Mouse (Mus musculus) cerebellum, postnatal 36 days (tissue): ENCODE data around the gene Sfmbt1.
"Not testable (repeated sequence)": the region's sequence is repeated elsewhere in the genome, so short reads cannot be mapped to it uniquely, and the experiment has no call there.

Experiments
- DNase-seq, 2 experiments: peaks; one replicate each; pipeline ENCODE4 v3.0.0; 2021 to 2022; ENCODE audit warnings: mixed read lengths in 2 of 2

Sfmbt1 gene

DNA sequence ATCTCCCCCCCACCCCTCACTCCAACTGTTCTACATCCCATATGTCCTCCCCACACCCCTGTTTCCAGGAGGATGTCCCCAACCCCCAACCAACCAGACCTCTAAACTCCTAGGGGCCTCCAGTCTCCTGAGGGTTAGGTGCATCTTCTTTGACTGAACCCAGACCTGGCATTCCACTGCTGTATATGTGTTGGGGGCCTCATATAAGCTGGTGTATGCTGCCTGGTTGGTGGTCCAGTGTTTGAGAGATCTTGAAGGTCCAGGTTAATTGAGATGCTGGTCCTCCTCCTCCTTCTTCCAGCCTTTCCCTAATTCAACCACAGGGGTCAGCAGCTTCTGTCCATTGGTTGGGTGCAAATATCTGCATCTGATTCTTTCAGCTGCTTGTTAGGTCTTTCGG, 4.0 kb downstream of the Sfmbt1 start:
- not testable (repeated sequence) for DNase-seq

DNA sequence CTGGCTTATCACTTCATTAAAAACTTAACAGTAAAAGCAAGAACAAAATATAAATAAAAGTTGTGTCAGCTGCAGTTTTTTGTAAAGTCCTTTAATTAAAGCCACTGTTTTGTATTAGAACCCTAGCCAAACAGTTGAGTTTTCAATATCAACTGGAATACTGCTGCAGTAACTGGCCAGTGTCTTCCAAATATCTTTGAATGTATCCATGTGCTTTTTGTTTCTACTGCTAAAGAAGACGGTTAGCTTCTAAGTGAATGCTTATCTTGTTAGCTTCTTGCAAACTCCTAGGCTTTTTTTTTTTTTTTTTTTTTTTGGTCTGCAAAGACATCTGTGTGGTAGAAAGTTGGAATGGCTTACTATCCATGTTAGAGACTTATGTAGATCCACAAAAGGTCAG, 4.9 kb downstream of the Sfmbt1 start:
- DNase-seq, result no peak

DNA sequence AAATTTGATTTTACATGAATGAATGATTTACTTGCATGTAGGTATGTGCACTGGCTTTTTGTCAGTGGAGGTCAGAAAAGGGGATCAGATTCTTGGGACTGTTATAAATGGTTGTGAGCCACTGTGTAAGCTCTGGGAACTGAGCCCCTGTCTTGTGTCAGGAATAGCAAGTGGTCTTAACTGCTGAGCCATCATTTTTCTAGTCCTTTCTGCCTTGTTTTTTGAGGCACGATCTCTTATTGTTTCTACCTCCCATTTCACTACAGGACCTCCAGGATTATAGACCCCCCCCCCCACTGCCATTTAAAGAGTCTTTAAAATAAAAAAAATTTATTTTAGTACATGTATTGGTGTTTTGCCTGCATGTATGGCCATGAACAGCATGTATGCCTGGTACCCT, 7.2 kb downstream of the Sfmbt1 start:
- no peak for DNase-seq

DNA sequence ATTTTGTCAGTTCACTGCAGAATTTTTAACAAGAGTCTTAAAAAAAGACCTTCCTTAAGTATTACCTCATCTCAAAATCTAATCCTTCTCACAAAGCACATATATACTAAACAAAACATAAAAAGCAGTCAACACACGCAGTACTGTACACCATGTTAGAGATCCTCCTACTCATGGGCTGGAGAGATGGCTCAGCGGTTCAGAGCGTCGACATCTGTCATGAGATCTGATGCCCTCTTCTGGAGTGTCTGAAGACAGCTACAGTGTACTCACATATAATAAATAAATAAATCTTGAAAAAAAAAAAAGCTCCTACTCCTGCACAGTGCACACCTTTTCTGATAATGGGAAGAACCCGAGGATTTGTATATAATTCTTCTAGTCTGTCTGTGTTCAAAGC, 7.8 kb downstream of the Sfmbt1 start:
- DNase-seq, result no peak

DNA sequence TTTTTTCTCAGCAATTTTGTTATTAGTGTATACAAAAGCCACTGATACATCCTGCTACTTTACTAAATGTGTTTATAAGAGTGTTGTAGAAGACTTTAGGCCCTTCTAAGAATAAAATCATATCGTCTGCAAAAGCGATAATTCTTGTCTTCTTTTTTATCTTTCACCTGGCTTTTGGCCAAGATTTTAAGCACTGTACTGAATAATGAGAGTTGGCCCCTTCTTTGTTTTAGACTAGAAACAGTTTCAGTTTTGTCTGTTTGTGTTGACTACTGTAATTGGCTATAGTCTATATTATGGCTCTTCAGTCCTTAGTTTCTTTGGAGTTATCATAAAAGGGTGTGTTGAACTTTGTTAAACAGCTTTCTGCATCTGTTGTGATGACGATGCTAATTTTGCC, 17.2 kb downstream of the Sfmbt1 start:
- DNase-seq, result no peak

DNA sequence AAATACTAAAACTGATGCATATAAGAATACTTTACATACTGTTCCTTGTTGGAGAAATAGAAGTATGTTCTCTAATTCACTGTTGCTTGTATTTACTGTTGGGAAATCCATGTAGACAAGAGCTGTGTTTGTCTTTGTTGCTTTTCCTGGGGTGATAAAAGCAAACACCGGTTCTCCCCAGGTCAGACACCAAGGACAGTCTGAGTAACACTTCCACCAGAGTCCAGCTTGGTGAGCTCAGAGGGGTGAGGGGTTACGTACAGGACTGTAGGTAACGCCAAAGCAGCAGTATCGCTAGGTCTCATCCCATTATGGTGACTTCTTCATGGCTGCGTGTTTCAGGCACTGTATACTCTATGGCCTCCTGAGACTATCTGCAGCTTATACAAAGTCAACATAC, 20.0 kb downstream of the Sfmbt1 start:
- no peak for DNase-seq

DNA sequence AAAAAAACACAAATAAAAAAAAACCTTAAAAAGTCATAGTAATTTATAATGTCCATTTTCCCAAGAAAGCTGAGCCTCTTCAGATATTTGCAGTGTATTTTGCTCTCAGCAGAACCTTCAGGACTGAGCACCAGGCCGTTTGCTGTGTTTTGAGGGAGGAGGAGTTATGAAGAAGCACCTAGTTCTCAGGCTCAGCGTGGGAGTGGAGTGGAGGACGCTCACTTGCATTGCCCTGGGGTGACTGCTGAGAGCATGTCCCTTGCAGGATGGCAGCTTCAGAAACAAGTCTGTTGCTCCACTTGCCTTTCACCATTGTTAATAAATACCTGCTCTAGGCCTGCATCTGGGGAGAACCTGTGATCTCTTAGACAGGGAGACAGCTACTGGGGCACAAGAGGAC, 21.2 kb downstream of the Sfmbt1 start:
- no peak for DNase-seq

DNA sequence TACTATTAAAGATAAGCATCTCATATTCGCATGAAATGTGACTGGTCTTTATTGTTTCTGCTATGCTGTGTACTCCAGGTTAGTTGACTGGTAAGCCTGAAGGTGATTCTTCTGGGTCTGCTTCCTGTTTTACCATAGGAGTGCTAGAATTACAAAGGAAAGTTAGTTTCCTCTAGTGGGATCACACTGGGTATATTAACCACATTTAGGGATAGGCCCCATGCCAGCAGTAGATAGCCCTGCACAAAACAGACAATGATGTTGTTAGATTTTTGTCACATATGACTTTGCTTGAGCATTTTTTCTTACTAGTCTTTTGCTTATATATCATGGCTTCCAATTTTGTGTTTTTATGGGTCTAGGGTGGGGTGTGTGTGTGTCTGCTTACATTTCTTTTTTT, 21.8 kb downstream of the Sfmbt1 start:
- DNase-seq, result no peak

DNA sequence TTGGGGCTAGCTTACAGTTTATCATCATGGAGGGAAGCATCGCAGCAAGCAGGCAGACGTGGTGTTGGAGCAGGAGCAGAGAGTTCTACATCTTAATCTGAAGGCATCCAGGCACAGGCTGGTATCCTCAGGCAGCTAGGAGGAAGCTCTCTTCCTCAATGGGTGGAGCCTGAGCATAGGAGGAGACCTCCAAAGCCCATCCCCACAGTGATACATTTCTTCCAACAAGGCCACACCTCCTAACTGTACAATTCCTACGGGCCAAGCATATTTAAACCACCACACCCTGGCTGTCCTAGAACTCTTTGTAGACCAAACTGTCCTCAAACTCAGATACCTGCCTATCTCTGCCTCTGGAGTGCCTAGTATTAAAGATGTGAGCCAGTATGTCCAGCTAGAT, 29.2 kb downstream of the Sfmbt1 start:
- DNase-seq, result no peak

DNA sequence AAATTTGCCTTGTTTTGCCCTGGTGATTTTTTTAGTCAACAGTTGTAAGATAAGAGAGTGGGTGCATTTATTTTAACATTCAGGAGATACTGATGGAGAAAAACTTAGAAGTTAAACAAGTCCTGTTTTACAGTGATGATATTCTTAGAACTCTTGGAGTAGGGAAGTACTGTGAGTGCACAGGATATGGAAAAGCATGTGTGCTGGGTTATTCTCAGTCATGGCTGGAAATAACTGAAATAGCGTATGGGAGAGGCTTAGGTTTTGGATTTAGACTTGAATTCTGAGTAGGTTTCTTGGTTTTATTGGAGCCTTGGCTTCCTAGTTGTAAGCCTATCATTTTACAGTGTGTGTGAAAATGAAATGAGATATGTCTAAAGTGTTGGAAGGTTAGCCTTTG, 31.5 kb downstream of the Sfmbt1 start:
- no peak for DNase-seq

DNA sequence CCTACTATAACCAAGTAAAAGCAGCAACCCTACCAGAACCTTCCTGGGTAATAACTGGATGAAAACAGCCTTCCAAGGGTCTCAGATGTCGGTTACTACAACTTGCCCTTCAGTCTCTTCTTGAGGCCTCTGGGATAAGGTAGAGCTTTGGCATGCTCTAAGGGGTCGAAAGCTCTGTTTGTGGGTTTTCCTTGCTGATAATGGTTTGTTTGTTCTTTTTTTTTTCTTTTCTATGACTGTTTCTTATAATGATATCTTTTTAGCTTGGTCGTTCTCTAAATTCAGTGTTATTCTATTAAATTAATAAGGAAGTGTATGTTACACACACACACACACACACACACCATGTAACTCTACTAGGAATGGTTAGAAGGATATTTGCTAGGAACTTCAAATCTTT, 42.6 kb downstream of the Sfmbt1 start:
- DNase-seq, result no peak

DNA sequence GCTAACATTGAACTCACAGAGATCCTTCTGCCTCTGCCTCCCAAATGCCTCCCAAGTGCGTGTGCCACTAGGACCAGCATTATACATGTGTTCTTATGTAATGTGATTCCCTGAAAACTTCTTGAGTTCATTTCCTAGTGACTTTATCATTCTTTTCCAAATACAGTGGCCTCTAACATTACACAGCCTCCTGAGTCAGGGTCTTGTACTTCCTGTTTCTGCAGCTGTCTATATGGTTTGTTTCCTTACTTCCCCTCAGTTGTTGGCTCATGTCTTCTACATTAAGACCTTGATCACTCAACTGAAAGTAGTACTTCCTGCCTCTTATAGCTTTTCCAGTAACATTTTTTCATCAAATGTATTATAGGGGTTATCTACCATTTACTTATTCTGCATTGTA, 46.6 kb downstream of the Sfmbt1 start:
- DNase-seq, result no peak

DNA sequence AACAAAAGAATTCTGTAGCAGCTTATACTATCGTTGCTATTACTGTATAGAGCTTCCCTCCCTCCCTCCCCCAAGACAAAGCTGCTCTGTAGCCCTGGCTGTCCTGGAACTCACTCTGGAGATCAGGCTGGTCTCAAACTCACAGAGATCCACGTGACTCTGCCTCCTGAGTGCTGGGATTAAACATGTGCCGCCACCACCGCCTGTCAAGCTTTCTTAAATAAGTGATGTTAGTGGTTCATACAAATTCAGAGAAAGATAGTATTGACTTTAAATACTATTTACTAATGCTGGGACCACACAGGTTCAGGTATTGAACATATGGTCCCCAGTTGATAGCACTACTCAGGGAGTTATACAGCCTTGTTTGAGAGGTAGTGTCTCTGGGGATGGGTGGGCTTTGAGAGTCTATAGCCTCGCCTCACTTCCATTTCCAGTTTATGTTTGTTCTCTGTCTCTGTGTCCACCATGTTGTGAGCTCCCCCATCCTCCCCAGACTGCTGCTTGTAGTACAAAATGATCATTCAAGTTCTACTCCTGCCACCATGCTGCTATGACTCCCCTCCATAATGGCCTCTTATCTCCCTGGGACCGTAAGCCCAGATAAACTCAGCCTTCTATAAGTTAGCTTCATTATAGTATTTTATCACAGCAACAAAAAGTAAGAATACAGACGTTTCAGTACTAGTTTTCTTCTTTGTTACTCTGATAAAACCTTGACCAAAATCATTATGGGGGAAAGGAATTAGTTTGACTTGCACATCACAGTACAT, 47.7 kb downstream of the Sfmbt1 start:
- no peak for DNase-seq

DNA sequence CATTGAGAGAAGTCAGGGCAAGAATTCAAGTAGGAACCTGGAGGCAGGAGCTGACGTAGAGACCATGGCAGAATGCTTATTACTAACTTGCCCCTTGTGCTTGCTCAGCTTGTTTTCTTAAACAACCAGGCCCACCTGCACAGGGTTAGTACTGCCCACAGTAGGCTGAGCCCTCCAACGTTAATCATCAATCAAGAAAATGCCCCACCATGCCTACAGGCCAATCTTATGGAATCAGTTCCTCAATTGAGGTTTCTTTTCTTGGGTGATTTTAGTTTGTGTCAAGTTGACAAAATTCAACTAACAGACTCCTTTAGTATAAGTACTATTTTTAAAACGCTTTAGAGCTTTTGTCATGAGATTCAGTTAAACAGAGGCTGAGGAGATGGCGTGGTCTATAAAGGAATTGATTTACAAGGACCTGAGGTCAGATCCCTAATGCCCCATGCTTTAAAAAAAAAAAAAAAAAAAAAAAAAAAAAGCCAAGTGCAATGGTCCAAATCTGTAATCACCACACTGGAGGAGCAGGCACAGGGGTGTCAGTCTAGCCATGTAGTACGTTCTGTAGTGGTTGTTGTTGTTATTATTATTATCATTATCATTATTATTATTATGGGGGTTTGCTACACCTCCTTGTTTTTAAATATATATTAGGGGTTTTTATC, 48.4 kb downstream of the Sfmbt1 start:
- no peak for DNase-seq

DNA sequence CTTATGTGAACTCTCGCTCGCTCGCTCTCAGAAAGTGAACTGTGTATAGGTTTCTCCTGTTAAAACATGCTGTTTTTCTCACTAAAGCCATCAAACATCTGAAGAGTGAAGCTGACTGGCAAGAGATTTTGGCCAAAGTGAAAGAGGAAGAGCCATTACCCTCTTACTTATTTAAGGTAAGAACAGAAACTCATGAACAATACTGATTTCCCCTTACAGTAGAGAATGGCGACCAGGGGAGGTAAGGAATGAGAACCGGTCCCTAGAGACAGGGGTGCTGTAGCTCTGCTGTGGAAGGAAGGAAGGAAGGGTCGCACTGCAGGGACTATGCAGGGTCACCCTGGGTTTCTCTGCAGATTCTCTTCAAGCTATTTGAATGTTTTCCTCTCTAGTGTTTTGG, 70.0 kb downstream of the Sfmbt1 start:
- DNase-seq, result no peak

DNA sequence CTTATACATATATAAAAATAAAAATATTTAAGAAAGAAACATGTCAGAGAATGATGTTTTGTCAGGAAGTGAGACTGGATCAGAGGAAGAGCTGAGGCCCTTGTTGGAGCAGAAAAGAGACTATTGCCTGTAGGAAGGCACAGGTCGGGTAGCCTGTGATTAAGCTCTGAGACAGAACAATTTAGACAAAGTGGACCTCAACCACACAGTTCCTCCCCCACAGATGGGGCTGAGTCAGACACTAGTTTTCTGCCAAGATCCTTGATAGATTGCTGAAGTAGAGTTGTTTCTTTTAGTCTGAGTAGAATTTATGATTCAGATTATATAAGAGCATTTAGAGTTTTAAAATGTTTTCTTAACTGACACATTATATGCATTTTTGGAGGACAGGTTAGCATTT, 74.8 kb downstream of the Sfmbt1 start:
- DNase-seq, result no peak

DNA sequence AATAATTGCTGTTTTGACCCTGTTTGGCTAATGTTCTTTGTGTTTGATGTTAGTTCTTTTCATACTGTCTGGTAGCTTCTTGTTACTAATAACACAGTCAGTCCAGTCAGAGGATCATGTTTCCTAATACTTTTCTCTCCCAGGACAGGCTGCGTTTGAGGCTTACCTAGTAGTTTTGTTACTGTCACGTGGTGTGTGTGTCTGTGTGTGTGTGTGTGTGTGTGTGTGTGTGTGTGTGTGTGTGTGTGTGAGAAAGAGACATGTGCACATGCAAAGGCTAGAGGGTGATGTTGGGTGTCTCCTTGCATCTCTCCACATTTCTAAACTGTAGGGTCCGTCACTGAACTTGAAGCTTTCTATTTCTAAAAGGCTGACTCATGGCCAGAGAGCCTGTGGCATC, 78.2 kb downstream of the Sfmbt1 start:
- no peak for DNase-seq

DNA sequence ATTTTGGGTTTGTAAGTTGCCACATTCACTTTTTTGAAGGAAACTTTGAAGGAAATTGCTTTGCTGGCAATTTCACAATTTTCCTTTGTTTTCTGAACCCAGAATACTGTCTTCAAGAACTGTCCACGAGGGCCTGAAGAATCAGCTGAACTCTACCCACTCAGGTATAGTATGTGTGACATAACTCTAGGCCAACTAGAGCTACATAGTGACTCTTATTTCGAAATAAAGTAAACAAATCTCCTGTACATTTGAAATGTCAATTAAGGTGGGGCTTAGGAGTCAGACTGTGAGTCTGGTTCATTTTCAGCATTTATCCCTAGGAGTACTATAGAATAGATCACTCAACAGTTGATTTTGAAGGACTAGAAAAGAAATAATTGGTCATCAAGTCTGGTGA, 87.1 kb downstream of the Sfmbt1 start:
- no peak for DNase-seq

DNA sequence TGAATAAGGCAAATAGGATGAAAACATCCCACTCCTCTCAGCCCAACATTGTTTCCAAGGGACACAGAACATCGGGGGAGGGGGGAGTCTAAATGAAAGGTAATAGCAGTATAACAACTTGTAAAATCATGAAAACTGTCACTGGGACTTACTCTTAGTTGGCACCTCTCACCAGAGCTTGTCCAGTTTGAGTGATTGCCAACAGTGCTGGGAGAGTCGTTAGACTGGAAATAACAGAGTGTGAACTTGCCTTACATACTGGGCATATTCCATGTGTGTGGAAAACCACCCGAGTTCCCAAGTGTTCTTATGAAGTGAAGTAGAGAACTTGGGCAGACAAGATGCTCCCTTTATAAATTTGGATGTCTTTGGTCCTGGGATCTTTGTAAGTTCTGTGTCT, 106.5 kb downstream of the Sfmbt1 start:
- DNase-seq, result no peak

DNA sequence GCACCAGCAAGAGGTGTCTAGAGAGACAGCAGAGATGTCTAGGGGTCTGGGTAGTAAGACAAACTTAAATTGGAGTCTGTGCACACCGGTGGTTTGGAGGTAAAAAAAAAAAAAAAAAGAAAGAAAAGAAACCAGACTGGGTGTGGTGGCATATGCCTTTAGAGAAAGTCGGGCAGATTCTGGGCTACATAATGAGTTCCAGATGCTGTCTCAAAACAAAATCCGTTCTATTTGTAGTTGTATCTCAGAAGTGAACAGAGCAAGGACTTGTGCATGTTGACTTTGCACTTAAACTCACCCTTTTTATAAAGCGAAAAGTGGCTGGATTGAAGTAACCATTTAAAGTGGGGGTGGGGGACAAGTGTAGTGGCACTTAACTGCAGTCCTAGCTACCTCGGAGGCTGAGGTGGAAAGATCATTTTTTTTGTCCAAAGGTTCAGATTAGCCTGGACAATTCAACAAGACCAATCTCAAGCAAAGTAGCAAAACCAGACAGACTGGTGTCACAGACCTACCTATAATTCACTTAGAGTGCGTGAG, 109.9 kb downstream of the Sfmbt1 start:
- DNase-seq, result no peak

DNA sequence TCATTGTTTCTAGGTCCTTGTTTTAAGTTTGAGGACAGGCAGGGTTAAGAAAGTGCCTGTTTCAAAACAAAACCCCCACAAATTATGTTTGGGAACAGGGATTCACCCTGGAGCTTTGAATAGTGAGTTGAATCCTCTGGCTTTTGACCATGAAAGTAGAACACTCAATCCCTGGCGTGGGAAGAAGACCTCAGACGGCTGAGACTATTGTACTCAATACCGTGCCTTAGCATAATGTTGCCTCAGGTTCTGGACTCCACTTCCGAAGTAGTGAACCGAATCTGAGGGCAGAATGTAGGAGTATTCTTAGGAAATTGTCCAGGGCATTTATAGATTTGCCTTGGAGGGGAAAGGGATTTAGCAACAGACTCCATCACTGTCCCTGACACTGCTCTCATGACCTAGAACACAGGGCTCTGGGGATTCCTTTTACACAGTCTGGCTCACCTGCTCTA, 110.4 kb downstream of the Sfmbt1 start:
- DNase-seq, result no peak

DNA sequence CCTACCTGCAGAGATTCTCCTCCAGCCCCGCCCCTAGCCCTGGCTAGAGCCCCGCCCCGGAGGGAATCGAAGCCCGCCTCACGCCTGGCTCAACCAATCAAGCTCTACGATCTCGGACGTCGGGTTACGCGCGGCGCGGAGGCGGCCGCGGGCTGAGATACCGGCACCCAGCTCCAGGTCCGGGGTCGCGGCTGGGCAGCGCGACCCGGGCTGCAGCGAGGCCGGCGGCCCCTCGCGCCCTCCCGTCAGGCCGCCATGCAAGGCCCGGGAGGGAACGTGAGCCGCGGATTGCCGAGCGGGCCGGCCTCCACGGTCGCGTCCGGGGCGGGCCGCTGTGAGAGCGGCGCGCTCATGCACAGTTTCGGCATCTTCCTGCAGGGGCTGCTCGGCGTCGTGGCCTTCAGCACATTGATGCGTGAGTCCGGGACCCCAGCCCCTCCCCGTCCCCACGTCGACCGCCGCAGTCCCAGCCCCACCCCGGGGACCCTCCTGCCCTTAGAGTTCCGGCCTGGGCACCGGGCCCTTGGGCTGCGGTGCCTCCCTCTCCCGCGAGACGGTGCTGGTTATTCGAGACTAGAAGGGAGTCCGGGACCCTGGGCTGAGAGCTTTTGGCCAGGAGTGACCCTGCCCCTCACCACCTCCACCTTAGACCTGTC, 111.0 kb downstream of the Sfmbt1 start, which contains the start of gene Tmem110:
Gene Tmem110, plus strand, starts transcription at position 115 of the 656 bp plus-strand sequence.
- peak; percentile 86 to 92 for DNase-seq
